Mouse (Mus musculus) MEL (cell line): ENCODE measurements around the gene N4bp3.

Experiments
- GATA1 ChIP-seq: IDR thresholded peaks from 2 replicates; pipeline ENCODE4 v1.6.1; 2011; ENCODE audit warnings: low read depth, low read length, improper control_type of control experiment
- HCFC1 ChIP-seq: IDR thresholded peaks from 2 replicates; pipeline ENCODE4 v1.6.1; 2012; ENCODE audit warnings: low read depth, mild to moderate bottlenecking, inconsistent platforms, low read length, improper control_type of control experiment, moderate library complexity
- MAX ChIP-seq: IDR thresholded peaks from 2 replicates; pipeline ENCODE4 v1.6.1; 2011; ENCODE audit warnings: low read length, improper control_type of control experiment

DNA sequence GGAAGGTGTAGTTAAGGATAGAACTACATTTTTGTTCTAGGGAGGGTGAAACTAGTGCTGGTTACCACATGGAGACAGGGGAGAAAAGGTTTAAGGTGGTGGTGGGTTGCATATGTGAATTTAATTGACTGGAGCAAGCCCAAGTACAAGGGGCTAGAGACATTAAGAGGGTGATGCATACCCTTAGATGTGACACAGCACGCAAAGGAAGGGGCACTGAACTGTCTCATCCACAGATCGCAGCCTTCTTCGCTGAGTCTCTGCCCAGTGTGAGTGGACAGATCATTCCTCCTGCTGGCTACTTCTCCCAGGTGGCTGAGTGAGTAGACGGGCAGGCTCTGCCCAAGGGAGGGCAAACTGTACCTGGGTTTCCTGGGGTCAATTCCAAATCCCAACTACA lies 57.3 kb downstream of the N4bp3 start:
- TF ChIP-seq MAX (no peak), GATA1 (no peak), HCFC1 (no peak)
